Mouse (Mus musculus): ENCODE results near the gene Rd3l.

DNA sequence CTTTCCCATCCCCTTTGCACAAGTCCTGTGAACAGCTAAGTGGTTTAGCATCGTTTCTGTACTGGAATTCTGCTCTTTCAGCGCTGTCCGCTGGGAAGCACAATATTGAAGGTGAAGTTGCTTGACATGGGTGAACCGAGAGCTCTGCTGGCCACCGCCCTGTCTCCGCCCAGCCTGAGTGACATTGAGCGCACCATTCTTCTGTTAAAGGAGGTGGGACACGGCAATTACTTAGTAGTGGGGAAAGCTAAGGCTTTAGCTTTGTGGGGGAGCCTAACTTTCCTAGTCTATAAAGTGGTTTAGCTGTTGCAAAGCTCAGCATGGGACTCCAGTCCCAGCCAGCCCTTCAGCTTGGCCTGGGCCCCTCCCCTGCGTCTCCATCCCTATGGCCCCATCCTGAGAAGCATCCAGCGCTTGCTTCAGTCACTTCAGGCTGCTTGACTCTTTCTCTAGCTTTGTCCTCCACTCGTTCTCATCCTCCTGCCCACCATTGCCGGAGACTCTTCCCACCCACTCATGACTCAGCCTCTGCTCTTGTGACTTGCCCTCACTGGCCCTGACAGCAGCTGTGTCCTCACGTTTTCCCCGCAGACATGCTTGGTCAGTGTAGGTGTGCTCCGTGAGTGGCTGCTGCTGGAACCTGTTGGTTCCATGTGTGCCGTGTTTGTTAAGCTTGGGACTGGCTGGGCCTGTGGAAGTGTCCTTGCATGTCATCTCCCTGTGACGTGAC, 43.6 kb upstream of the Rd3l start:
- TF ChIP-seq CTCF (IDR thresholded peaks at IDR 0.05; ENCODE audit: borderline replicate concordance, insufficient read depth, low read depth, low read length), result no peak
- no peak for TF ChIP-seq POLR2A (IDR thresholded peaks at IDR 0.05; ENCODE audit: borderline replicate concordance, insufficient read depth, low read length)

Data from cerebellum, adult 2 months (tissue).